Mouse (Mus musculus) heart, postnatal 25 days (tissue): Measurements from ENCODE around the gene St3gal6. TPM values are rescaled to one million over a fixed set of nuclear protein-coding genes. Genes with fewer than 3 reads are reported as not detected.
"Not testable (repeated sequence)": the region's sequence is repeated elsewhere in the genome, so short reads cannot be mapped to it uniquely, and the experiment has no call there.

Experiments used
- DNase-seq: peaks from one replicate; pipeline ENCODE4 v3.0.0; 2022; ENCODE audit warnings: low spot score
- intact Hi-C: fragments of 180-260 bp; cut with DNase I; formaldehyde crosslinking; loops from one replicate; pipeline ENCODE4 v1.15.1; 2025
- total RNA-seq, 2 experiments: library from RNA; stranded (reverse); gene quantifications; 2 replicates each; pipeline ENCODE4 v1.2.3; 2021

St3gal6 gene
- total RNA-seq, 2 experiments from 2014 or later = 40.6 to 44.7 TPM

DNA sequence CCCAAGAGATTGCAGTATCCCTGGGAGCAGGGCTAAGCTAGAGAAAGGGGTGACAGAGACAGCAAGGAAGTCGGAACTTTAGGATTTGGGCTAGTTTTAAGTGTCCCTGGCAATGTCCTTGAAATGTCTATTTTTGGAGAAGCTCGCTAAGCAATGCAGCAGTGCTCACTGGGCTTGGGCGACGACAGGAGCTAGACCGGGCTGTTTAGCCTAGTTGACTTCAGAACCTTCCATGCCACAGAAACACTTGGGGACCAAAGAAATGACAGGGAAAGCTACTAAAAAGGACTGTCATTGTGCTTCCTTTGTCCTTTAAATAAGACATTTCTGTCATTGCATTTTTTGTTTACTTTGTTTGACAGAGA, 42.2 kb downstream of the St3gal6 start:
- intact Hi-C loops = loop anchor here (2.0 kb wide), 1 partner anchor 41 kb away; no protein-coding TSS in a partner anchor
- DNase-seq = no peak

- intact Hi-C loops = loop anchor here (2.0 kb wide), 1 partner anchor 41 kb away; no protein-coding TSS in a partner anchor
- DNase-seq = no peak
Measured at GRCm38 (mm10) chr16:58481219-58481905, 42.7 kb downstream of the St3gal6 start.

GRCm38 (mm10) chr16:58479898-58480448, 44.1 kb downstream of the St3gal6 start:
- intact Hi-C loops = loop anchor here (2.0 kb wide), 1 partner anchor 43 kb away; no protein-coding TSS in a partner anchor
- DNase-seq = no peak

GRCm38 (mm10) chr16:58476363-58476762, 47.7 kb downstream of the St3gal6 start:
- no peak for DNase-seq
- intact Hi-C loops = no loop called here

GRCm38 (mm10) chr16:58475544-58476154, 48.4 kb downstream of the St3gal6 start:
- DNase-seq = no peak
- intact Hi-C loops = no loop called here

GRCm38 (mm10) chr16:58474875-58475274, 49.2 kb downstream of the St3gal6 start:
- intact Hi-C loops = no loop called here
- DNase-seq = no peak

DNA sequence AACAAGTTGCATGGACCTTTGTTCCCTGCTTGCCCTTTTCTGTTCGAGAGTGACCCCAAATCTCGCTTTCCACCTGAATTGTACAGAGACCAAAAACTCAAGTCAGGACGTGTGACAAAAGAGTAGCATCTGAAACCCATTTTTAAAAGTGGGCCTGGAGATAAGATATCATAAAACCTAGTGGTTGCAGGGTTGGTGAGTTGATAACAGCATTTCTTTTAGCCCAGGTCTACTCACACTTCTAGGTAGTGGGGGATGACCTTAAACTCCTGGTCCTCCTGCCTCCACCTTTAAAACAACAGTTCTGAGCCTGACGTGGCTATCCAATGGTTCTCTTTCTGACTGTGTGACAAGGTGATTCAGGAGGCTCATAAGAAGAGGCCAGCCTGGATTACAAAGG, 53.2 kb downstream of the St3gal6 start:
- intact Hi-C loops = no loop called here
- no peak for DNase-seq

- intact Hi-C loops = no loop called here
Measured at GRCm38 (mm10) chr16:58470061-58470460, 54.0 kb downstream of the St3gal6 start.

DNA sequence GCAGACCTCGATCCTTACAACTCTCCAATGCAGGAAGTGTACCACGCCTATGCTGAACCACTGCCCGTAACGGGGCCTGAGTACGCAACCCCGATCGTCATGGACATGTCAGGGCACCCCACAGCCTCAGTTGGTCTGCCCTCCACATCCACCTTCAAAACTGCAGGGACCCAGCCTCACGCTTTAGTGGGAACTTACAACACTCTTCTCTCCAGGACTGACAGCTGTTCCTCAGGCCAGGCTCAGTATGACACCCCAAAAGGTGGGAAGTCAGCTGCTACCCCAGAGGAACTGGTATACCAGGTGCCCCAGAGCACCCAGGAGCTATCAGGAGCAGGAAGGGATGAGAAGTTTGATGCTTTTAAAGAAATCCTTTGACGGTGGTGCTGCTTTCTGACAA, 58.6 kb downstream of the St3gal6 start:
- intact Hi-C loops = no loop called here

More at GRCm38 (mm10) chr16:58470061-58470460, 54.0 kb downstream of the St3gal6 start:
- DNase-seq = no peak

GRCm38 (mm10) chr16:58464051-58464450, 60.0 kb downstream of the St3gal6 start:
- DNase-seq = no peak
- intact Hi-C loops = no loop called here

More for the DNA sequence above, 58.6 kb downstream of the St3gal6 start:
- no peak for DNase-seq

DNA sequence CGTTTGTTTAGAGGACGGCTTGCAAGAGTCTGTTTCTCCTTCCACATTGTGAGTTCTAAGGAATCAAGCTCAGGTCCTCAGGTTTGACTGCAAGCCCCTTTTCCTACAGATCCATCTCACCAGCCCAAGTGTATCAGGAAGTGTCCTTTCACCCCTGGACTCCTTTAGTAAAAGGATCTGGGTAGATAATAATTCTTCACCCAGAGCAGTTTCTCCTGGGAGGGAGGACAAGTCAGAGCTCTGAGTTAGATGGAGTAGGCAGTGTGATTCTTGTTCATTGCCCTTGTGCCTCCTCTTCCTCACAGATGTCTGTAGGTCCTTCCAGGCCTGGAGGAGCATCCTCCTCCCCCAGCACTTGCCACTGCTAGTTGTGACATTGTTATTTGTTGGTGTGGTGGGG, 61.5 kb downstream of the St3gal6 start:
- intact Hi-C loops = loop anchor here (2.0 kb wide), 1 partner anchor 162 kb away; no protein-coding TSS in a partner anchor
- no peak for DNase-seq

DNA sequence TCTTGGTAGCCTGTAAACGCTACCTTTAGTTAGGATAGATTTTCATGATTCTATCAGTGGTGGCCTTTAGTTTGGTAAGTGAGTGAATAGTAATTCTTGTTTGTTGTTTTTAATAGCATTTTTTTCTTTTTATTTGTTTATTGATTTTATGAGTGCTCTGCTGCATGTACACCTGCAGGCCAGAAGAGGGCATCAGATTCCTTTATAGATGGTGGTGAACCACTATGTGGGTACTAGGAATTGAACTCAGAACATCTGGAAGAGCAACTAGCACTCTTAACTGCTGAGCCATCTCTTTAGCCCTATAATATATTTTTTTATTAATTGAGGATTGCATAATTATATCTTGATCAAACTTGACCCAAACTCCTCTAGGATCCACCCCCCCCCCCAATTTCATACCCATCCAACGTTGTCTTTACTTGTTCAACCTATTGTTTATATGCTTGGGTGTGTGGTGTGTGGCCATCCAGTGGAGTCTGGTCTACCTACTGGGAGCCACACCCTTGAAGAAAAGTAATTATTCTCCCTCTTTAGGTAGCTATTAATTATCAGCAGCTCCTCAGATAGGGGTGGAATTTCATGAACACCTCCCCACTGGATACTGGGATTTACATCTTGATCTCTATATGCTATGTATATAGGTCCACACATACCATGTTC, 62.1 kb downstream of the St3gal6 start:
- no peak for DNase-seq
- intact Hi-C loops = loop anchor here (2.0 kb wide), 2 partner anchors 49 to 163 kb away; no protein-coding TSS in a partner anchor

- DNase-seq = no peak
- intact Hi-C loops = loop anchor here (2.0 kb wide), 1 partner anchor 50 kb away; no protein-coding TSS in a partner anchor
Measured at GRCm38 (mm10) chr16:58460386-58460785, 63.7 kb downstream of the St3gal6 start.

DNA sequence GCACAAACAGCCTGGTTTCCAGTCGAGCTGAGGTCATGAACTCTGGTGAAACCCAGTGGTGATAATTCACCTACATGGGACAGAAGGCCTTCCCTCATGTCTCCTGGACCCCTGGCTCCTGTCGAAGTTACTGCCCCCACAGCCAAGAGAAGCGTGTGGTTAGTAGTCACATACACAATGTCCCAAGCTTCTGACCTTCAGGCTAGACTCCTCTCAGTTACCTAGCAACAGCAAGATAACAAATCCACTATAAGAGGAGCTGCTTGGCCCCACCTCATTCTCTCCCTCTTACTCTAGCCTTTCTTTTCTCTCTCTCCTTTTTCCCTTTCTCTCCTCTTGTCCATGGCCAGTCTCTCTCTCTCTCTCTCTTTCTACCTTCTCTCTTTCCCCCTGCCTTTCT, 64.1 kb downstream of the St3gal6 start:
- intact Hi-C loops = loop anchor here (2.0 kb wide), 1 partner anchor 51 kb away; no protein-coding TSS in a partner anchor
- not testable (repeated sequence) for DNase-seq

DNA sequence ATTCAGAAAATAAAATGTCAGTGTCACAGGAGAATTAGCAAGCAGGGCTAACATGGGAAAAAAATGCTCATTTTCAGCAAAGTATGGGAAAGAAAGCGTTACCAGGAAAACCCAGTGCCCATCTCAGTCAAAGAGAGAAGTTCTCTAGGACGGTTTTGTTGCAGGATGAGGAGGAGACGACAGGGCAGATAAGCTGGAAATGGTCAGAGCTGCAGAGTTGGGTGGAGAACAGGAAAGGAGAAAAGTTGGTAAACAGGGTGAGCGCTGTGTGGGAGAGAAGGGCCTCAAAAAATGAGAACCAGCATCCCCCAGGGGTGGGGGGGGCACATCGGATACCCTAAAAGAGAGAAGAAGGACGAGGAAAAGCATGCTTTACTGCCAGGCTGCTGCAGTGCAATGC, 67.1 kb downstream of the St3gal6 start:
- intact Hi-C loops = no loop called here
- DNase-seq = no peak

DNA sequence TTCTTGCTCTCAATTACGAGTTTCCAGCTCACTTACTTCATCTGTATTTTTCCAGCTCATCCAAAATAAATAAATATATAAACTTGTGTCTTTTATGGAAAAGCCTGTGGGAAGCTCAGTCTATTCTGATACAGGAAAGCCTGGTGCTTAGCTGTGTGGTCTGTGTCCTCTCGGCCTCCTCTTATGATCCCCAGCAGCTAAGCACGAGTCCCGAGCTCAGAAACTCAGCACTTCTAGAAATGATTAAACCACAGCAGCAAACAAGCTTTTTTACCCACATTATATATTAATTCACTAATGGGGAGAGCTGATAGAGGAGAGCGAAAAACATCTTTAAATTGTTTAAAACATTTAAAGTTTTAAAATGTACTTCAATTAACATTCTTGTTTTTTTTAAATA, 67.6 kb downstream of the St3gal6 start:
- no peak for DNase-seq
- intact Hi-C loops = no loop called here

- DNase-seq = no peak
- intact Hi-C loops = loop anchor here (2.0 kb wide), 1 partner anchor 168 kb away; no protein-coding TSS in a partner anchor
Measured at GRCm38 (mm10) chr16:58455118-58455517, 68.9 kb downstream of the St3gal6 start.

- intact Hi-C loops = loop anchor here (2.0 to 5.0 kb wide), 4 partner anchors 42 to 298 kb away; no protein-coding TSS in a partner anchor
- DNase-seq = no peak
Measured at GRCm38 (mm10) chr16:58454617-58455016, 69.4 kb downstream of the St3gal6 start.

DNA sequence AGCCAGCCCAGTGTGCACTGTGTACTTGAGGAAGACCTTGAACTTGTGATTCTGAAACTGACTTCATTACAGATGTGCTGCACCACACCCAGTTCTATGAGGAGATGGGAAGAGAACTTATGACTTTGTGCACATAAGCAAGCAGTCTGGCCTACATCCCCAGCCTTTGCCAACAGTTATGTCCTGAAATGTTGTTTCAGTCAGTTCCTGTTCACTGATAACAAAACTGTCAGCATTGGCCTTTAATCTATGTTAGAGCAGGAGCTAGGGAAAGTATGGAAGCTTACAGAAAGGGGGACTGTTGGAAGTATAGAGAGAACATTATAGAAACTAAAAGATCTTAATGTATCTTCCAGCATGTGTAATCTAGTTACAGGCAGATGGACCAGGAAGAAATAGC, 70.2 kb downstream of the St3gal6 start:
- intact Hi-C loops = loop anchor here (2.0 to 5.0 kb wide), 4 partner anchors 42 to 298 kb away; no protein-coding TSS in a partner anchor
- no peak for DNase-seq

- intact Hi-C loops = loop anchor here (5.0 kb wide), 3 partner anchors 41 to 299 kb away; no protein-coding TSS in a partner anchor
Measured at GRCm38 (mm10) chr16:58453138-58453537, 70.9 kb downstream of the St3gal6 start.

More at GRCm38 (mm10) chr16:58453138-58453537, 70.9 kb downstream of the St3gal6 start:
- DNase-seq = peak; percentile 23
